Mouse (Mus musculus) stomach, embryonic 14.5 days (tissue): ENCODE data around the gene Mttp. TPM values are rescaled to one million over a fixed set of nuclear protein-coding genes. Genes with fewer than 3 reads are reported as not detected.
"Not testable (repeated sequence)": the region's sequence is repeated elsewhere in the genome, so short reads cannot be mapped to it uniquely, and the experiment has no call there.

ENCODE experiments used
- ATAC-seq: fragments of 200-750 bp; cut with Nextera tagmentation; 2 replicates; pipeline ENCODE4 v1.8.0; 2017; ENCODE audit warnings: low read depth, moderate TSS enrichment; ENCODE audit not compliant: insufficient number of reproducible peaks, insufficient read depth, low FRiP score
- H3K27ac ChIP-seq: fragments of 300-500 bp; sonication (generic); 2 replicates; pipeline ENCODE4 v1.5.1; 2014; ENCODE audit warnings: mild to moderate bottlenecking, low read length, moderate library complexity, mixed read lengths
- H3K27me3 ChIP-seq: fragments of 300-500 bp; sonication (generic); 2 replicates; pipeline ENCODE4 v1.6.1; 2014; ENCODE audit warnings: low read length, control low read depth, mixed read lengths; ENCODE audit not compliant: control insufficient read depth, insufficient read depth
- H3K36me3 ChIP-seq: fragments of 300-500 bp; sonication (generic); 2 replicates; pipeline ENCODE4 v1.6.1; 2014; ENCODE audit warnings: mild to moderate bottlenecking, control low read depth, low read length, moderate library complexity, mixed read lengths; ENCODE audit not compliant: control insufficient read depth, insufficient read depth
- H3K4me1 ChIP-seq: fragments of 300-500 bp; sonication (generic); 2 replicates; pipeline ENCODE4 v1.6.1; 2014; ENCODE audit warnings: low read length, control low read depth, mixed read lengths; ENCODE audit not compliant: control insufficient read depth, insufficient read depth
- H3K4me2 ChIP-seq: fragments of 300-500 bp; sonication (generic); replicated peaks from 2 replicates; pipeline ENCODE4 v1.6.1; 2014; ENCODE audit warnings: low read depth, low read length, control low read depth
- H3K4me3 ChIP-seq: fragments of 300-500 bp; sonication (generic); 2 replicates; pipeline ENCODE4 v1.5.1; 2014; ENCODE audit warnings: low read depth, low read length, control low read depth
- H3K9ac ChIP-seq: fragments of 300-500 bp; sonication (generic); replicated peaks from 2 replicates; pipeline ENCODE4 v1.6.1; 2014; ENCODE audit warnings: low read depth, mild to moderate bottlenecking, control low read depth, low read length, moderate library complexity, mixed read lengths
- H3K9me3 ChIP-seq: fragments of 300-500 bp; sonication (generic); 2 replicates; pipeline ENCODE4 v1.6.1; 2016; ENCODE audit warnings: low read depth, low read length, control low read depth; ENCODE audit not compliant: control insufficient read depth
- WGBS: fragments of 180-500 bp; shearing (Covaris S2); extraction: QIAGEN DNeasy Blood & Tissue Kit; methylation state at CpG from one replicate; pipeline ENCODE4 v1.1.7; 2014; 5-methylcytosine and 5-hydroxymethylcytosine counted together
- polyA plus RNA-seq: library from polyadenylated mRNA; unstranded; fragments of >200 nt; fragmentation: Nextera tagmentation; extraction: Ambion mirVana; gene quantifications from 2 replicates; pipeline ENCODE4 v1.2.1, GENCODE M21; 2014

The Mttp gene
- polyA plus RNA-seq, 1 experiment from 2014 or later = 8.8 TPM

GRCm38 (mm10) chr3:138142733-138143314 is 1.9 kb downstream of the Mttp start:
- Histone ChIP-seq H3K27me3 (no peaks in the 10 kb centered on the region), H3K27ac (peak overlapping the region; percentile 99), H3K9ac (peak overlapping the region; percentile 57), H3K4me1 (no peaks in the 10 kb centered on the region), H3K4me2 (peak overlapping the region; percentile 35), H3K4me3 (peak overlapping the region; percentile 55), H3K9me3 (no peaks in the 10 kb centered on the region), H3K36me3 (no peaks in the 10 kb centered on the region)
- ATAC-seq = no peak
- 5% methylated on average over 12 of the region's 12 CpGs for WGBS

- Histone ChIP-seq H3K36me3 (no peaks in the 10 kb centered on the region), H3K9ac (no peak overlapping the region), H3K27me3 (no peaks in the 10 kb centered on the region), H3K4me1 (no peaks in the 10 kb centered on the region), H3K4me2 (peak overlapping the region; percentile 35), H3K4me3 (peak overlapping the region; percentile 55), H3K9me3 (no peaks in the 10 kb centered on the region), H3K27ac (no peak overlapping the region)
- 62% methylated on average over 4 of the region's 4 CpGs for WGBS
- no peak for ATAC-seq
Observed at GRCm38 (mm10) chr3:138142052-138142732, 2.6 kb downstream of the Mttp start.

DNA sequence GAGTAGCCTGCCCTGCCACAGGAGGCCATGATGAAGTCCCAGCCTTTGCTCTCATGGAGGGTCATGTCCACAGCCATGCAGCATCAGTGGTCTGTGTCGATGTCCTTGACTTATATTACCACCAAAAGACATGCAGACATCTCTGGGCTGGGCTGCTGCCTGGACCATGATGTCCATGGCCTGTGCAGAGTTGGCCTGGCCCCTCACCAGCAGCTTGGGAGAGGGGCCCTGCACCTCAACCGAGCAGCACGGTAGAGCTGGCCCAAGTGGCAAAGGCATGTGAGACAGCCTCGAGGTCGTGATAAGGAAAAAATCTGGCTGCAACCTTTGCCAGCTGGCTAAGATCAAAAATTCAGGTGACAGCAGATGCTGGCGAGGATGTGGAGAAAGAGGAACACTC is 5.1 kb downstream of the Mttp start:
- WGBS = 91% methylated on average over 6 of the region's 6 CpGs
- Histone ChIP-seq H3K36me3 (no peaks in the 10 kb centered on the region), H3K27me3 (no peaks in the 10 kb centered on the region), H3K4me1 (no peaks in the 10 kb centered on the region), H3K9ac (no peak overlapping the region), H3K4me3 (no peak overlapping the region), H3K9me3 (no peaks in the 10 kb centered on the region), H3K4me2 (no peak overlapping the region), H3K27ac (no peak overlapping the region)
- ATAC-seq = no peak

DNA sequence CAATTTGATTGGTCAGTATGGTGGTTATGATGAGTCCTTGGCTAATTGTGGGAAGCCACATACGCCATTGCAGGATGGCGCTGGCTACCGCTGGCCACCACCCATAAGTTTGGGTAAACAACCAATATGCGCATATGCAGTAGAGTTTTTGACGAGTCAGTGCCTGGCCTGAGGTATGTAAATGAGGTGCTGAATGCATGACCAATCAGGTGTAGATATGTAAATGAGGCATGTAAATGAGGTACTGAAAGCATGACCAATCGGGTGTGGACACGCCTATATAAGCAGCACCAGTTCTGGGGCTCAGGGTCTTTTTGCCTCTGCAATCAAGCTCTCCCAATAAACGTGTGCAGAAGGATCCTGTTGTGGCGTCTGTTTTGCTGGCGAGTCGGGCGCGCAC is 6.6 kb downstream of the Mttp start:
- not testable (repeated sequence) for H3K4me1 ChIP-seq, H3K9me3 ChIP-seq, H3K36me3 ChIP-seq, H3K4me3 ChIP-seq, ATAC-seq, H3K27ac ChIP-seq, H3K9ac ChIP-seq, H3K27me3 ChIP-seq, H3K4me2 ChIP-seq
- WGBS = 98% methylated on average over 13 of the region's 13 CpGs

DNA sequence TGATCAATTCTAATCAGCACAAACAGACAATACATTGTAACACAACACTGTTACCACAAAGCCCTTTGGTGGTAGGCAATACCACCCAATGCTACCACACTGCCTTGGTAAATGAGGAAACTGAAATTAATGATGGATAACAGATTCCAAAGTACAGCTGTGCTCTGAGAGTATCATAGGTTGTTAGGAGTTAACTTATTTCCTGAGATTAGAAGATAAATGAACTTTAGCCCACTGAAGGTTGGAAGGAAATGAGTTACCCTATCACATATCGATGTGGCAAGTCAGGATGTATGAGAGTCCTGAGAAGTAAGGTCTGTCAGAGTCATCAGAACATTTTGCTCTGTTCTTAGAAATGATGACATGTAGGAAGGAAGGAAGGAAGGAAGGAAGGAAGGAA is 10.2 kb downstream of the Mttp start:
- no peak for ATAC-seq
- Histone ChIP-seq H3K4me2 (no peak overlapping the region), H3K27ac (no peak overlapping the region), H3K9me3 (no peaks in the 10 kb centered on the region), H3K27me3 (no peaks in the 10 kb centered on the region), H3K4me1 (no peaks in the 10 kb centered on the region), H3K36me3 (no peaks in the 10 kb centered on the region), H3K9ac (no peak overlapping the region), H3K4me3 (no peak overlapping the region)
- 76% methylated on average over 1 of the region's 1 CpGs for WGBS

GRCm38 (mm10) chr3:138133916-138134315 is 10.9 kb downstream of the Mttp start:
- Histone ChIP-seq H3K27me3 (no peaks in the 10 kb centered on the region), H3K4me3 (no peak overlapping the region), H3K4me1 (no peaks in the 10 kb centered on the region), H3K4me2 (no peak overlapping the region), H3K27ac (no peak overlapping the region), H3K9me3 (no peaks in the 10 kb centered on the region), H3K36me3 (no peaks in the 10 kb centered on the region), H3K9ac (no peak overlapping the region)
- no peak for ATAC-seq
- 94% methylated on average over 11 of the region's 11 CpGs for WGBS

DNA sequence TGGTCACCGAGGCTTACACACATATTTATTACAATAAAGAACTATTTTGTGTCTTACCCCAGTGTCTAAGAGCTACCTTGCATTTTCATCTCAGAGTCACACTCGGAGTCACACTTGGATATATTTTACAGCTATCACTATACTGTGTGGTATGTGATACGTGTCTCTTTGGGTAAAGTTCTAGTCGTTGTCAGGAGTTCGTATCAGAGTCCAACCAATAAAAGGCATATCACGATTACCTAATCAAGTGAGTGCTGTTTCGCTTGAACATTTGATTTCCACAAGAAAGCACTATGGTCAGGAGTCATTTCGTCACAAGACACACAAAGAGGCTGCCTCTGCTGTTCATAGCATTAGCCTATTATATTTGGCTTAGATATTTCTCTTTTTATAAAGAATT is 11.3 kb downstream of the Mttp start:
- WGBS = 93% methylated on average over 8 of the region's 8 CpGs
- Histone ChIP-seq H3K4me3 (no peak overlapping the region), H3K4me2 (no peak overlapping the region), H3K4me1 (no peaks in the 10 kb centered on the region), H3K27ac (no peak overlapping the region), H3K9ac (no peak overlapping the region), H3K9me3 (no peaks in the 10 kb centered on the region), H3K27me3 (no peaks in the 10 kb centered on the region), H3K36me3 (no peaks in the 10 kb centered on the region)
- ATAC-seq = no peak

- 44% methylated on average over 9 of the region's 9 CpGs for WGBS
- ATAC-seq = no peak
- H3K27me3 ChIP-seq = no peaks in the 10 kb centered on the region
Observed at GRCm38 (mm10) chr3:138131168-138131567, 13.6 kb downstream of the Mttp start.

GRCm38 (mm10) chr3:138130692-138131091 is 14.1 kb downstream of the Mttp start:
- Histone ChIP-seq H3K9me3 (no peaks in the 10 kb centered on the region), H3K4me2 (no peak overlapping the region), H3K4me1 (no peaks in the 10 kb centered on the region), H3K27me3 (no peaks in the 10 kb centered on the region), H3K36me3 (no peaks in the 10 kb centered on the region), H3K4me3 (no peak overlapping the region), H3K9ac (no peak overlapping the region), H3K27ac (no peak overlapping the region)
- no peak for ATAC-seq
- 79% methylated on average over 1 of the region's 1 CpGs for WGBS

More at GRCm38 (mm10) chr3:138131168-138131567, 13.6 kb downstream of the Mttp start:
- H3K9ac ChIP-seq = no peak overlapping the region
- H3K27ac ChIP-seq = no peak overlapping the region
- no peaks in the 10 kb centered on the region for H3K4me1 ChIP-seq
- no peaks in the 10 kb centered on the region for H3K36me3 ChIP-seq
- no peaks in the 10 kb centered on the region for H3K9me3 ChIP-seq
- no peak overlapping the region for H3K4me3 ChIP-seq
- H3K4me2 ChIP-seq = no peak overlapping the region
